Mouse (Mus musculus) cerebellum, adult 9-11 months (tissue): ENCODE results near the gene Hsfy2.

Source experiments
- DNase-seq: peaks from one replicate; pipeline ENCODE4 v3.0.0; 2022

Gene Hsfy2

GRCm38 (mm10) chr1:56637335-56637734, at the start of gene Hsfy2:
TSS of gene Hsfy2 (minus strand) at chr1:56637435.
- no peak for DNase-seq

GRCm38 (mm10) chr1:56685053-56685557, 47.9 kb upstream of the Hsfy2 start:
- DNase-seq, result no peak

GRCm38 (mm10) chr1:56684512-56684911, 47.3 kb upstream of the Hsfy2 start:
- DNase-seq, result no peak

GRCm38 (mm10) chr1:56681258-56681657, 44.0 kb upstream of the Hsfy2 start:
- no peak for DNase-seq

GRCm38 (mm10) chr1:56675253-56675652, 38.0 kb upstream of the Hsfy2 start:
- no peak for DNase-seq

GRCm38 (mm10) chr1:56674601-56675000, 37.4 kb upstream of the Hsfy2 start:
- DNase-seq, result no peak

- DNase-seq, result no peak
Observed at GRCm38 (mm10) chr1:56671241-56671945, 34.2 kb upstream of the Hsfy2 start.

GRCm38 (mm10) chr1:56670509-56670908, 33.3 kb upstream of the Hsfy2 start:
- DNase-seq, result peak; percentile 27

GRCm38 (mm10) chr1:56664606-56665005, 27.4 kb upstream of the Hsfy2 start:
- no peak for DNase-seq

- DNase-seq, result peak; percentile 30
Observed at GRCm38 (mm10) chr1:56626824-56627223, 10.4 kb downstream of the Hsfy2 start.

GRCm38 (mm10) chr1:56624304-56624703, 12.9 kb downstream of the Hsfy2 start:
- no peak for DNase-seq

GRCm38 (mm10) chr1:56612384-56612783, 24.9 kb downstream of the Hsfy2 start:
- no peak for DNase-seq
